Mouse (Mus musculus): Measurements from ENCODE around the gene Thbs1. TPM values are rescaled to one million over a fixed set of nuclear protein-coding genes. Genes with fewer than 3 reads are reported as not detected.

Thbs1 gene
- total RNA-seq (2014; rRNA removed) (12.2 and 12.6 TPM in 2 replicates), polyA plus RNA-seq (2015; fragmentation: Nextera tagmentation; extraction: Ambion mirVana) (3.0 TPM in 2 replicates)

DNA sequence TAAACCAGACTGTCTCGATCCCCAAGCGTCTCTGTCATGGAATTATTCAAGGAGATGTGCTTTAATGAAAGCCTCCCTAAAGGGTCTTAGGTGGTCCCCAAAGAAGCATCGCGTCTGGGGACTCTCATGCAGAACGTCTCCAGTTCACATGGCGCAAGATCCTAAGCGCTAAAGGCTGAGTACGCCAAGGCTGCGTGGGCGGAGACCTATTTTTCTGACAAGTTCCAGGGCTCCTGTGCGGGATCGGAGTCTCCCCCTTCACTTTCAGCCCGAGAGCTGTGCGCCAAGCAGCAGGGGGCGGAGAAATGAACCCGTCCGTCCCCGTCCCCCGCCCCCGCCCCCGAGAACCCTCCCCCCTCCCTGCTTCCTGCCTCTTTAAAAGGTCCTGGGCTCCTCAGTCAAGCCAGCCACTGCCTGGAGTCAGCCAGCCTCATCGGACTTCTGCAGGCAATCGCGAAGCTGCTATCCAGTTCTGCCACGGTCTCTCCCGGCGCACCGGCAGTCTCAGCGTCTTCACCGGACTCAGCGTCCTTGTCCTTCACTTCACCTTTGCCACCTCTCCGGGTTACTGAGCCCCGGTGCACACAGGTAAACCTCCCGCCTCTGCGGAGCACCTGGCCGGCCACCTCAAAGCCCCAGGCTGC is at the start of gene Thbs1:
Thbs1 (plus strand) TSS at position 389 of the 644 bp plus-strand sequence.
- no peaks in the 10 kb centered on the region for H3K27me3 ChIP-seq (ENCODE audit: insufficient read depth, low read length)
- H3K27ac ChIP-seq (ENCODE audit: low read depth, low read length) = no peak within 1 kb of the TSS
- under 1% methylated on average over 36 of the region's 36 CpGs for WGBS
- DNase-seq (ENCODE audit: low spot score) (peak; percentile 67), ATAC-seq (ENCODE audit: low FRiP score) (peak; percentile 59; the same call in 1 of the 2 replicates)
- TF ChIP-seq CTCF (IDR thresholded peaks at IDR 0.05) = no peak
- peak within 1 kb of the TSS; percentile 96 for H3K4me2 ChIP-seq (ENCODE audit: low read depth, low read length, poor library complexity, severe bottlenecking)
- peak within 1 kb of the TSS; percentile 52 for H3K9ac ChIP-seq (replicated peaks; ENCODE audit: low read length, poor library complexity, severe bottlenecking)
- no peaks in the 10 kb centered on the region for H3K9me3 ChIP-seq (ENCODE audit: low read length)
- H3K4me3 ChIP-seq (ENCODE audit: low read depth, low read length) = peak within 1 kb of the TSS; percentile 52
- no peaks in the 10 kb centered on the region for H3K36me3 ChIP-seq (ENCODE audit: insufficient read depth, low read length)
- peaks cover 11% of the 10 kb centered on the region; the same call in 1 of the 2 replicates for H3K4me1 ChIP-seq (ENCODE audit: insufficient read depth, low read length)

DNA sequence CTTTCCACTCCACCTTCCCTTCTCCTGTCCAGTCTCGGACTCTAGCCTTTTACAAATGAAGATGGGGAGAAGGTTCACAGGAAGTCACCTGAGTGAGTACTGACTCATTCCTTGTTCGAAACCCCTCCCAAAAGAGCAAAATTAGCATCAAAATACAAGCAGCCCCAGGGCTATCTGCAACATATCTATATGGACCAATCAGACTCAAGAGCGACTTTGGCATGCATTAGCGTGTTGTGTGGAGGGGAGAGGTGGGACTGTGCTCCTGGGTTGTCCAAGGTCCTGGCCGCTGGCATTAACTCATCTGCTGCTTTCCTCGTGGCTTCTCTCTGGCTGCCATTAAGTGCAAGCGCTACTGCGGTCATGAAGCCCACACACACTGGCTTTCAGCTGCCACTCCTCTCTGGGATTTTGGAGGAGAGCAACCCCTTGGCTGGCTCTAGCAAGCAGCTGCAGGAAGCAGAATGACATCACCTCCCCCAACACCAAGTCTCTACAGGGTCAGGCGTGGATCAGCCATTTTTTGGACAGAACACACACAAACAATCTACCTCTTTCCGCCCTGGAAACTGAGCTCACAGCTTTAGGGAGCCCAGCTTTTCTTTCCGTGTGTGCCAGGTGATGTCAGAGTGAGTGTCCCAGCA is 47.4 kb upstream of the Thbs1 start:
- Histone ChIP-seq H3K9me3 (ENCODE audit: low read length) (no peaks in the 10 kb centered on the region), H3K4me3 (ENCODE audit: low read depth, low read length) (no peak overlapping the region), H3K36me3 (ENCODE audit: insufficient read depth, low read length) (no peaks in the 10 kb centered on the region), H3K27ac (ENCODE audit: low read depth, low read length) (no peak overlapping the region), H3K4me1 (ENCODE audit: insufficient read depth, low read length) (peaks cover 4% of the 10 kb centered on the region; the same call in 1 of the 2 replicates), H3K27me3 (ENCODE audit: insufficient read depth, low read length) (no peaks in the 10 kb centered on the region), H3K9ac (replicated peaks; ENCODE audit: low read length, poor library complexity, severe bottlenecking) (no peak overlapping the region), H3K4me2 (ENCODE audit: low read depth, low read length, poor library complexity, severe bottlenecking) (no peak overlapping the region)
- no peak for DNase-seq (ENCODE audit: low spot score)
- ATAC-seq (ENCODE audit: low FRiP score) = no peak
- WGBS = 92% methylated on average over 11 of the region's 11 CpGs
- TF ChIP-seq CTCF (IDR thresholded peaks at IDR 0.05) = no peak

DNA sequence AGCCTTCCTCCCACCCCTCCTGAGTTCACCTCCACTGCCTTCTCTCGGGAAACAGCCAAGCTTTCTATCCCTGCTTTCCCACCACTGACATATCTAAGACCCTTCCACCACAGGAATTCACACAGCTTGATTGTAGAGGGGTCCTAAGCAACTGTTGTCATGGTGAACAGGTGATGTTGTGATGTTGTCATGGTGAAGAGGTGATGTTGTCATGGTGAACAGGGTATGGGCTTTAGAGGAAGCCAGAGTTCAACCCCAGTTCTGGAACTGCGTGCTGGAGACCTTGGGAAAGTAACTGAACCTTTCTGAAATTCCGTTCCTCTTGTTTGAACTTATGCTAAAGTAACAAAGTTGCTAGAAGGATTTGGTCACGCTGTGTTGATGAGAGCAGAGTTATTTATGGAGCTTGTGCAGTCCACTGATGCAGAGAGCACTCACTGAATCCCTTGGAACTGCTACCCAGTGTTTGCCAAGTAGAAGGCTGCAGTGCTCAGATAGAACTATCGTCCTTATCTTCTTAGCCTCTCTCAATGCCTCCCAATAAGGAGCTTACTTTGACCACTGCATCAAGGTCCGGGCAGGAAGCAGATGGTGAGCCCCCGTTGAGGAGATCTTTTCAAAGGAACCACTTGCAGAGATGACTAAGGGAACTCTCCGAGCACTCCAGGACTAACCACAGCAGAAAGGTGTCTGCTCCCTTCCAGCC is 45.5 kb upstream of the Thbs1 start:
- WGBS = 75% methylated on average over 8 of the region's 8 CpGs
- Histone ChIP-seq H3K36me3 (ENCODE audit: insufficient read depth, low read length) (no peaks in the 10 kb centered on the region), H3K9ac (replicated peaks; ENCODE audit: low read length, poor library complexity, severe bottlenecking) (no peak overlapping the region), H3K4me1 (ENCODE audit: insufficient read depth, low read length) (peaks cover 4% of the 10 kb centered on the region; the same call in 1 of the 2 replicates), H3K27ac (ENCODE audit: low read depth, low read length) (no peak overlapping the region), H3K4me2 (ENCODE audit: low read depth, low read length, poor library complexity, severe bottlenecking) (no peak overlapping the region), H3K9me3 (ENCODE audit: low read length) (no peaks in the 10 kb centered on the region), H3K27me3 (ENCODE audit: insufficient read depth, low read length) (no peaks in the 10 kb centered on the region), H3K4me3 (ENCODE audit: low read depth, low read length) (no peak overlapping the region)
- no peak for ATAC-seq (ENCODE audit: low FRiP score)
- DNase-seq (ENCODE audit: low spot score) = no peak
- no peak for TF ChIP-seq CTCF (IDR thresholded peaks at IDR 0.05)

DNA sequence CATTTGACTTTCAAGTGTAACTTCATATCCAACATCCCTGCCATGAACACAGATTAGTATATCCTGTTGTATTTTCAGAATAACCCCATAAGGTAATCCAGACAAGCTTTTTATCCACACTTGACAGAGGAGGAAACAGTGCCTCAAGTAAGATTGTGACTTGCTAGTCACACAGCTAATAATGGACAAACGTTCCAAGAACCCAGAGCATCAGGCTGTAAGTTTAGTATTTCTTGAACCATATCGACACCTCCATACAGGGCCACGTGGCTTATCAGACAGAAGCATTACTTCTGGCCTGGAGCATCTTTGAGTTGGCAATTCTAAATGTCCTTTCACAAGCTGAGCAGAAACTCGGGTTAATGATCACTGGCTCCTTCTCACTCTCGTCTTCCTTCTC is 41.7 kb upstream of the Thbs1 start:
- Histone ChIP-seq H3K27me3 (ENCODE audit: insufficient read depth, low read length) (no peaks in the 10 kb centered on the region), H3K27ac (ENCODE audit: low read depth, low read length) (no peak overlapping the region), H3K36me3 (ENCODE audit: insufficient read depth, low read length) (no peaks in the 10 kb centered on the region), H3K9ac (replicated peaks; ENCODE audit: low read length, poor library complexity, severe bottlenecking) (no peak overlapping the region), H3K4me1 (ENCODE audit: insufficient read depth, low read length) (no peaks in the 10 kb centered on the region), H3K4me2 (ENCODE audit: low read depth, low read length, poor library complexity, severe bottlenecking) (no peak overlapping the region), H3K4me3 (ENCODE audit: low read depth, low read length) (no peak overlapping the region), H3K9me3 (ENCODE audit: low read length) (no peaks in the 10 kb centered on the region)
- ATAC-seq (ENCODE audit: low FRiP score) (no peak), DNase-seq (ENCODE audit: low spot score) (no peak)
- 85% methylated on average over 5 of the region's 5 CpGs for WGBS
- TF ChIP-seq CTCF (IDR thresholded peaks at IDR 0.05) = no peak

DNA sequence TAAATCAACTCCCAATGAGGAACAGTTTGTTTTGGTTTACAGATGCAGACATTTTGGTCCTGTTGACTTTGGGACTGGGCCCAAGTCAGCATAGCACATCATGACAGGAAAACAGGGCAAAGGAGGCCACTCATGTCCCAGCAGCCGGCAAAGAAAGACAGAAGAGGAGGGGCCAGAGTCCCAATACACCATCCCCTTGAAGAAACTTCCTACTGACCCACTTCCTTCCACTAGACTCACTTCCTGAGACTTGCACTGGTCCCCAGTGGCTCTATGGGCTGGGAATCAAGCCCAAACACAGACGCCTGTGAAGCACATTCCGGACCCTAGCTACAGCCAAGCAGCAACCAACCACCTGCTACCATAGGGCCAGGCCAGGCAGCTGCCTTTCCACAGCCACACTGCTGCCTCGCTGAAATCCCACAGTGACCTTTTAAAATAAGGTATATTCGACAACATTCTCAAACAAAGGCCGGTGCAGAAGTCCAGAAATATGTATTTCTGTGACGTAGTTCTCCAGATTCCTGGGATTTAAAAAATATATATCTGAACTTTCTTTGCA is 38.8 kb upstream of the Thbs1 start:
- Histone ChIP-seq H3K4me3 (ENCODE audit: low read depth, low read length) (no peak overlapping the region), H3K9ac (replicated peaks; ENCODE audit: low read length, poor library complexity, severe bottlenecking) (no peak overlapping the region), H3K9me3 (ENCODE audit: low read length) (no peaks in the 10 kb centered on the region), H3K36me3 (ENCODE audit: insufficient read depth, low read length) (no peaks in the 10 kb centered on the region), H3K27me3 (ENCODE audit: insufficient read depth, low read length) (no peaks in the 10 kb centered on the region), H3K27ac (ENCODE audit: low read depth, low read length) (no peak overlapping the region), H3K4me2 (ENCODE audit: low read depth, low read length, poor library complexity, severe bottlenecking) (no peak overlapping the region), H3K4me1 (ENCODE audit: insufficient read depth, low read length) (no peaks in the 10 kb centered on the region)
- WGBS = 84% methylated on average over 7 of the region's 7 CpGs
- TF ChIP-seq CTCF (IDR thresholded peaks at IDR 0.05) = no peak
- no peak for ATAC-seq (ENCODE audit: low FRiP score)
- no peak for DNase-seq (ENCODE audit: low spot score)

Measured in midbrain, postnatal 0 days (tissue).